Mouse (Mus musculus): Measurements from ENCODE around the gene Vmn2r62.
"Not testable (repeated sequence)": the region's sequence is repeated elsewhere in the genome, so short reads cannot be mapped to it uniquely, and the experiment has no call there.

Vmn2r62 gene

GRCm38 (mm10) chr7:42793425-42793824 lies at the start of gene Vmn2r62:
Gene Vmn2r62 (minus strand): TSS chr7:42793525.
- not testable (repeated sequence) for DNase-seq (ENCODE audit: low spot score)

GRCm38 (mm10) chr7:42838366-42838765 lies 45.0 kb upstream of the Vmn2r62 start:
- not testable (repeated sequence) for DNase-seq (ENCODE audit: low spot score)

GRCm38 (mm10) chr7:42832221-42832620 lies 38.9 kb upstream of the Vmn2r62 start:
- no peak for DNase-seq (ENCODE audit: low spot score)

GRCm38 (mm10) chr7:42749836-42750235 lies 43.5 kb downstream of the Vmn2r62 start:
- no peak for DNase-seq (ENCODE audit: low spot score)

GRCm38 (mm10) chr7:42738536-42739210 lies 54.7 kb downstream of the Vmn2r62 start:
- DNase-seq (ENCODE audit: low spot score), result no peak

GRCm38 (mm10) chr7:42726917-42727316 lies 66.4 kb downstream of the Vmn2r62 start, which contains the start of gene Gm17067:
Gene Gm17067 (minus strand): TSS chr7:42727017.
- not testable (repeated sequence) for DNase-seq (ENCODE audit: low spot score)
